Mouse (Mus musculus): ENCODE data around the gene Mtor. TPM values are rescaled to one million over a fixed set of nuclear protein-coding genes. Genes with fewer than 3 reads are reported as not detected.

The Mtor gene
- polyA plus RNA-seq, 1 experiment from 2014 or later = 16.5 TPM

DNA sequence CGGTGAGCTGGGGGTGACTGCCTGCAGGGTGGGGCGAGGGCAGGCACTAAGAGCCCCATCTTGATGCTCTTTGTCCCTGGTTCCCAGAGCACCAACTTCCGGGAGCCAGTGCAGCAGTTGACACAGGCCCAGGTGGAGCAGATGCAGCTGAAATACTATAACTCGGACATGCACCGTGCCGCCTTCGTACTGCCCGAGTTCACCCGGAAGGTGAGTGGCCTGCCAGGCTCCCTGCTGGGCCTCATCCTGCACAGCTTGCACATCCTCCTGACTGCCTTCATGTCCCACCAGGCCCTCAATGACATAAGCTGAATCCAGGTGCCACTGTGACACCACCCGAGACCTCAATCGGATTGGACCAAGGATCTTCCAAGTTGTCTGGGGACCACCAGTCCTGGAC is 145.6 kb downstream of the Mtor start:
- 95% methylated on average over 11 of the region's 11 CpGs for WGBS
- no peak for ATAC-seq (ENCODE audit: low FRiP score, low read depth)
- Histone ChIP-seq H3K36me3 (peaks cover 65% of the 10 kb centered on the region), H3K9ac (0 out of 2 replicates have a peak overlapping the region, but pooled peaks have one; percentile 8), H3K4me2 (replicated peaks) (no peak overlapping the region), H3K4me3 (no peak overlapping the region), H3K27me3 (no peaks in the 10 kb centered on the region), H3K4me1 (peaks cover 20% of the 10 kb centered on the region), H3K9me3 (no peaks in the 10 kb centered on the region), H3K27ac (no peak overlapping the region)

DNA sequence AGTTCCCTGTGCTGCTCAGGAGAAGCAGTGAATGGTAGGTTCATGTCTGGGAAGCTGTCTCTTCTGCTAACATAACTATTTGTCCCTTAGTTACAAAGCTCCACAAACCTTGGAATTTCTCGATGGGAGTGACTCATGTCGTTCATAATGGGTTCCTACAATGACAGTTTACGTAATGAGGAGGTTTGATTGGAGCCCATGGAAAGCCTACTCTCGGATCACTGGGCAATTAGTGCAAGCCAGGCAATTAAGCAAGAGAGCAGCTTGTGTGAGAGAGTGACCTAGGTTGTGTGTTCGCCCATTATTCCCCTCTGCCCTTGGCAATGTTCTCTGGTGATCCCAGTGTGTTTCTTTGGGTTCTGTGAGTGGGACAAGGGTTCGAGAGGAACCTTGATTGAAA is 147.5 kb downstream of the Mtor start:
- WGBS = 84% methylated on average over 6 of the region's 6 CpGs
- no peak for ATAC-seq (ENCODE audit: low FRiP score, low read depth)
- H3K4me1 ChIP-seq = peaks cover 17% of the 10 kb centered on the region
- H3K27ac ChIP-seq = no peak overlapping the region
- no peaks in the 10 kb centered on the region for H3K27me3 ChIP-seq
- no peak overlapping the region for H3K4me3 ChIP-seq
- no peak overlapping the region for H3K9ac ChIP-seq
- no peak overlapping the region for H3K4me2 ChIP-seq (replicated peaks)
- H3K36me3 ChIP-seq = peaks cover 69% of the 10 kb centered on the region
- H3K9me3 ChIP-seq = no peaks in the 10 kb centered on the region

- no peak overlapping the region for H3K4me3 ChIP-seq
- no peak for ATAC-seq (ENCODE audit: low FRiP score, low read depth)
- no peak overlapping the region for H3K4me2 ChIP-seq (replicated peaks)
- H3K9ac ChIP-seq = no peak overlapping the region
- H3K27me3 ChIP-seq = no peaks in the 10 kb centered on the region
- H3K27ac ChIP-seq = no peak overlapping the region
- peaks cover 17% of the 10 kb centered on the region for H3K4me1 ChIP-seq
- no peaks in the 10 kb centered on the region for H3K9me3 ChIP-seq
- 90% methylated on average over 3 of the region's 3 CpGs for WGBS
- H3K36me3 ChIP-seq = peaks cover 69% of the 10 kb centered on the region
These were observed 148.3 kb downstream of the Mtor start for GRCm38 (mm10) chr4:148596731-148597130.

GRCm38 (mm10) chr4:148598826-148599225 is 150.4 kb downstream of the Mtor start:
- Histone ChIP-seq H3K27me3 (no peaks in the 10 kb centered on the region), H3K4me1 (no peaks in the 10 kb centered on the region), H3K36me3 (peaks cover 56% of the 10 kb centered on the region), H3K9me3 (no peaks in the 10 kb centered on the region), H3K27ac (no peak overlapping the region), H3K4me2 (replicated peaks) (no peak overlapping the region), H3K4me3 (no peak overlapping the region), H3K9ac (no peak overlapping the region)
- 92% methylated on average over 12 of the region's 12 CpGs for WGBS
- no peak for ATAC-seq (ENCODE audit: low FRiP score, low read depth)

GRCm38 (mm10) chr4:148600316-148600715 is 151.9 kb downstream of the Mtor start:
- Histone ChIP-seq H3K4me2 (replicated peaks) (no peak overlapping the region), H3K4me3 (no peak overlapping the region), H3K27ac (no peak overlapping the region), H3K27me3 (no peaks in the 10 kb centered on the region), H3K9ac (no peak overlapping the region), H3K4me1 (no peaks in the 10 kb centered on the region), H3K9me3 (no peaks in the 10 kb centered on the region), H3K36me3 (peaks cover 41% of the 10 kb centered on the region)
- no peak for ATAC-seq (ENCODE audit: low FRiP score, low read depth)
- 84% methylated on average over 4 of the region's 4 CpGs for WGBS

- no peak overlapping the region for H3K27ac ChIP-seq
- ATAC-seq (ENCODE audit: low FRiP score, low read depth) = no peak
- no peak overlapping the region for H3K9ac ChIP-seq
- 82% methylated on average over 4 of the region's 4 CpGs for WGBS
- H3K36me3 ChIP-seq = peaks cover 26% of the 10 kb centered on the region
- H3K4me1 ChIP-seq = no peaks in the 10 kb centered on the region
- no peaks in the 10 kb centered on the region for H3K9me3 ChIP-seq
- H3K27me3 ChIP-seq = no peaks in the 10 kb centered on the region
- no peak overlapping the region for H3K4me3 ChIP-seq
- no peak overlapping the region for H3K4me2 ChIP-seq (replicated peaks)
These were observed 153.5 kb downstream of the Mtor start for GRCm38 (mm10) chr4:148601871-148602270.

DNA sequence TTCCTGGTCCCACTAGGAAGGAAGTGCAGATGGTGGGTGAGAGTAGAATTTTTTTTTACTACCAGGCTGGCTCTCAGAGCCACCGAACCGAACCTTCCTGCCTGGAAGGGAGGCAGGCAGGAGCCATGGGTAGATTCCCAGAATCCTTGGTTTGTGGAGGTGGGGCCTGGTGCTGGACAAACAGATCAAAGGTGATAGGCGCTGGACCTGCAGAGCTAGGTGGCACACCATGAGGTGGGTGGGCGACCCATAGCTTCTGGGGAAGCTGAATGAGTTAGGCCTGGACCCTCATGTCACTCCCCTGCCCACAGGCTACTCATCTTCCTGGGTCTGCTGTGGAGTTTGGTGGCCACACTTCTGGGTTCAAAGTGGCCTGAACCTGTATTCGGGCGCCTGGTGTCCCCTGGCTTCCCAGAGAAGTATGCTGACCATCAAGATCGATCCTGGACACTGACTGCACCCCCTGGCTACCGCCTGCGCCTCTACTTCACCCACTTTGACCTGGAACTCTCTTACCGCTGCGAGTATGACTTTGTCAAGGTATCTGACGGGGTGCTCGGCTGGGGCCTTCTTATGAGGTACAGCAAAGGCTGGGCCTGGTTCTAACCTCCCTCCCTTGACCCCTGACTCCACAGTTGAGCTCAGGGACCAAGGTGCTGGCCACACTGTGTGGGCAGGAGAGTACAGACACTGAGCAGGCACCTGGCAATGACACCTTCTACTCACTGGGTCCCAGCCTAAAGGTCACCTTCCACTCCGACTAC is 154.1 kb downstream of the Mtor start, which contains the start of gene Masp2:
Gene Masp2 (plus strand): TSS at position 198 of the 764 bp plus-strand sequence.
- no peaks in the 10 kb centered on the region for H3K4me1 ChIP-seq
- no peak for ATAC-seq (ENCODE audit: low FRiP score, low read depth)
- WGBS = 90% methylated on average over 14 of the region's 14 CpGs
- H3K9me3 ChIP-seq = no peaks in the 10 kb centered on the region
- no peak within 1 kb of the TSS for H3K27ac ChIP-seq
- no peak within 1 kb of the TSS for H3K9ac ChIP-seq
- peaks cover 25% of the 10 kb centered on the region for H3K36me3 ChIP-seq
- H3K4me2 ChIP-seq (replicated peaks) = no peak within 1 kb of the TSS
- H3K27me3 ChIP-seq = no peaks in the 10 kb centered on the region
- no peak within 1 kb of the TSS for H3K4me3 ChIP-seq

DNA sequence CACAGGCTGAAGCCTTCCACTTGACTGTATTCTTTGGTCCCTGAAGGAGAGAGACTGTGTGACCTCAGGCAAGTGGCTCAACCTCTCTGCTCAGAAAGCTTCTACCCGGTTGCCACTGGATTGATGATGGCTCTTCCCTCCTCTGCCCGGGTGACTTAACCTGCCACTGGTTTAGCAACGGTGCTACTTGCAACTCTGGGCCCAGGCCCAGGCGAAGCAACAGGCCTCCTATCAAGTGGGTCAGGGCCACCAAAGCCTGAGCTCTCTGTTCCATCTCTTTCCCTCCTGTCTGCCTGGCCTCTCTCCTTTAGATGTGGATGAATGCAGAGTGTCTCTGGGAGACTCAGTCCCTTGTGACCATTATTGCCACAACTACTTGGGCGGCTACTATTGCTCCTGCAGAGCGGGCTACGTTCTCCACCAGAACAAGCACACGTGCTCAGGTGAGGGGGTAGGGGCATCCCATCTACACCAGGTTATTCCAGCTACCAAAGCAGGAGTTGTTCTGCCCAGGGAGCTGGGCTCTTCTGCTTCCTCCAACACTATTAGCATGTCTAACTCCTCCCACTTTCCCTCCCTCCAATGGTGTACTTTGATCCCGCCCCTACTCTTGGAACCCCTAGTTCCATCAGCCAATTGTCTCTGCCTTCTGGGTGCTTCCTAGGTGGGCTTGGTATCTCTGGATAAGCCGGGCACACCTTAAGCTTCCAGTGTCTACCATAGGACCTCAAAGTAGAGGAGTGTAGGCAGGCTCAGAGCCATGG is 155.1 kb downstream of the Mtor start:
- Histone ChIP-seq H3K4me3 (no peak overlapping the region), H3K27me3 (no peaks in the 10 kb centered on the region), H3K27ac (no peak overlapping the region), H3K9ac (no peak overlapping the region), H3K36me3 (peaks cover 16% of the 10 kb centered on the region), H3K9me3 (no peaks in the 10 kb centered on the region), H3K4me1 (no peaks in the 10 kb centered on the region), H3K4me2 (replicated peaks) (no peak overlapping the region)
- ATAC-seq (ENCODE audit: low FRiP score, low read depth) = no peak
- 70% methylated on average over 10 of the region's 10 CpGs for WGBS

- Histone ChIP-seq H3K36me3 (peaks cover 10% of the 10 kb centered on the region), H3K27ac (no peak overlapping the region), H3K9me3 (no peaks in the 10 kb centered on the region), H3K4me1 (no peaks in the 10 kb centered on the region), H3K4me3 (no peak overlapping the region), H3K9ac (no peak overlapping the region), H3K27me3 (no peaks in the 10 kb centered on the region), H3K4me2 (replicated peaks) (no peak overlapping the region)
- WGBS = 71% methylated on average over 7 of the region's 7 CpGs
- ATAC-seq (ENCODE audit: low FRiP score, low read depth) = no peak
These were observed 155.7 kb downstream of the Mtor start for GRCm38 (mm10) chr4:148604141-148604540.

- no peak overlapping the region for H3K9ac ChIP-seq
- H3K27ac ChIP-seq = no peak overlapping the region
- no peak for ATAC-seq (ENCODE audit: low FRiP score, low read depth)
- H3K36me3 ChIP-seq = peaks cover 7% of the 10 kb centered on the region
- H3K27me3 ChIP-seq = no peaks in the 10 kb centered on the region
- 87% methylated on average over 3 of the region's 3 CpGs for WGBS
- H3K4me2 ChIP-seq (replicated peaks) = no peak overlapping the region
- no peaks in the 10 kb centered on the region for H3K4me1 ChIP-seq
- H3K9me3 ChIP-seq = no peaks in the 10 kb centered on the region
- H3K4me3 ChIP-seq = no peak overlapping the region
These were observed 156.2 kb downstream of the Mtor start for GRCm38 (mm10) chr4:148604541-148605165.

Data from limb, embryonic 13.5 days (tissue).